Mouse (Mus musculus) MN1 (cell line): ENCODE results near the gene Mob3a.

Source experiments
- DNase-seq: peaks from one replicate; pipeline ENCODE4 v3.0.0-alpha.2; 2016; ENCODE audit warnings: low spot score

Mob3a gene

GRCm38 (mm10) chr10:80700038-80700504, 1.7 kb downstream of the Mob3a start:
- DNase-seq, result no peak

- no peak for DNase-seq
These were observed 3.2 kb downstream of the Mob3a start for GRCm38 (mm10) chr10:80698605-80699004.

DNA sequence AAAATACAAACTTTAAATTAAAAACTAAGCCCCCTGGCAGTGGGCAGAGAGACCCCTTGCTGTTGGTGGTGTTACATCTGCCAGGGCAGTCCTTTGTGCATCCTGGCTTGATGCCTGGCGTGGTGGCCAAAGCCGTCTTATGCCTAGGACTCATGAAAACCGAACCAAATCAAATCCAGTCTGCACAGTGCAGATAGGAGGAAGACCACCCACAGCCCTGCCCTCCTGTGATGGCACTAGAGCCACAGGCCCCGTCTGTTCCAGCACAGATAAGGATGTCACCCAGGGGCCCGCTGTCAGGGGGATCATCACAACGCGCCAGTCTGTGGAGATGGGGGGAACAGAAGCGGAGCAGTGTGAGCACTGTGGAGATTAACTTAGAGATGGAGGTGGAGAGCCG, 4.0 kb downstream of the Mob3a start:
- no peak for DNase-seq

- no peak for DNase-seq
These were observed 4.4 kb downstream of the Mob3a start for GRCm38 (mm10) chr10:80697393-80697787.

DNA sequence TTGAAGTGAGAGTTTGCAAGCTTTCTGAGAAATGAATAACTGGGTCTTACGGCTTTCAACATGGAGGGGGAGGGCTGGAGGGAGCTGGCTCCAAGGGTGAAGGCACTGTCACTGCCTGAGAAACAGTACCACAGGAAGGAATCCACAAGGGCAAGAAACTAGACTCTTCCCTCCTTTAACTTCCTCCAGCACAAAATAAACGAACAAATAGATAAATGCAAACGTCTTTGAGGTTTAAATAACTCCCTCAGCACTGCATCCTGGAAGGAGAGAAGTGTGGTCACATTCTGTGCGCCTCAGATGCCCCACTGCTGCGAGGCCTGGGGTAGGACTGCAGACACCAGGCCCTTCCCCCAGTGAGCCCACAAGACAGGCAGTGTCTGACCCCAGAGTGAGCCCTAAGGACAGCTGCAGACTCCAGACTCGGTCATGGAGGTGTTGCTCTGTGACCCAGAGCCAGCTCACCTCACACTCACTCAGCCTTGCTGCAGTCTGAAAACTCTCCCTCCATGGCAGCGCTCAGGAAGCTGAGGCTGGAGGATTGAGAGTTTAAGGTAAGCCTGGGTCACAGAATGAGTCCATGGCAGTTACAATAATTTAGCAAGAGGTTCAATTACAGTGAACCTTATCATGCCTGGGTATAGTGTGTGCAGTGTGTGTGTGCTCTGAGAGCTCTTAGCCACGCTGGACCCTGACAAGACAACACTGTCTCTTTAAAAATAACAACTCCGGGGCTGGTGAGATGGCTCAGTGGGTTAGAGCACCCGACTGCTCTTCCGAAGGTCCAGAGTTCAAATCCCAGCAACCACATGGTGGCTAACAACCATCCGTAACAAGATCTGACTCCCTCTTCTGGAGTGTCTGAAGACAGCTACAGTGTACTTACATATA, 5.0 kb downstream of the Mob3a start:
- no peak for DNase-seq

DNA sequence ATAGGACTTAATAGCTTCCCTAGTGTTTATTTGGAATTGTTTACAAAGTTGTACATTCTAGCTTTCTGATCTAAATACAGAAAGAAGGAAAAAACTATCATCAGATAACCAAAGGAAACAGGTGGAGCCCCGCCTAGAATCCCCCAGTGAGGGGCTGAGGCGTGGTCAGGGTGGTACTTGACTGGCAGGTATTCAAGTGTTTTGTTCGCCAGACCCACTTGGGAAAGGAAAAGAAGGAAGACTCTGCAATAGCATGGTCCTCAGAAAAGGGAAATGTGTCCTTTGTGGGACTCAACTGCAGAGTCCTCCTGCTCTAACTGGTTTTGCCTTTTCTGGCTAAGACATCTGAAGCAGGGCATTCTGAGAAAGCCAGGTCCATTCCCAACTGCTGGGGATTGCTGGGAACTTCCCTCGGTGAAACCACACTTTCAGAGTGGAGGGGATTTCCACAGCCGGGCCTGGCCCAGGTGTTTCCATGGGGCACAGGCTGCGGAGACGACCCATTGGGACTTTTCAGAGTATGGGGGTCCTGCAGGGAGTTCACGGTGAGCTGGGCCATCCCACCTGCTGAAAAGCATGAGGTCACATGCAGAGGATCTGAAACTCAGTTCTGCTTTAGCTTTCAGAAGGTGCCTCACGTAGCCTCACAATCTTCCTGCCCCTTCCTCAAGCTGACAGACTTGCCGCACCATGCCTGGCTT, 5.8 kb downstream of the Mob3a start:
- no peak for DNase-seq

- DNase-seq, result no peak
These were observed 6.6 kb downstream of the Mob3a start for GRCm38 (mm10) chr10:80695186-80695585.

DNA sequence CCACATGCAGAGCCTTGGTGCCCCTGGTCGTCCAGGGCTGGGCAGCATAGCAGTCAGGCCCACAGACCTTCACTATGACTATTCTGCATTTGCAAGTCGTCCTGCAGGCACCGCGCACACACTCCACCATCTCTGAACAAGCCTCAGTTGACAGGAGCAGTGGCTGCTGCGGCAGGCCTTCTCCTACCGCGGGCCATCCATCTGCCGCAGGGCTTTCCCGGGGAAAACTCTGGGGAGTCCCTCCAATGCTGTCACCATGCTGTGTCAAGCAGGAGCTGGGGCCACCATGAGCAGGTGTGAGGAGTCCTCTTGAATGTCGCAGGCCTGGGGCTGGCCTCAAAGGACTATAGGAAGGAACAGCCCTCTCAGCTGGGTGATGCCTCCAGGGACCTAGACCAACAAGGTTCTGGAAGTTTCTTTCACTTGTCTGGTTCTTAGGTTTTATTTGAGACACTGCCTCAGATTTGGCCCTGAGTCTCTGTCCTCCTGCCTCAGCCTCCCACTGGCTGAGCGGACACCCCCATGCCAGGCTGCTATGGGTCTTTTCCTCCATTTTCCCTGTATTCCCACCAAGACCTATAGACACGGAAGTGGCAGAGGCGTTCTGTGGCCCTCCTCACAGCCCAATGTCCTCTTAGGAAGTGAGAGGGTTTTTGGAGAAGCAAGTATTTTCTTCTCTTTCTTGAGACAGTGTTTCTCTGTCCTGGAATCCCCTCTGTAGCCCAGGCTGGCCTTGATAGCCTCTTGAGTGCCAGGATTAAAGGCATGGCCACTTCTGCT, 7.4 kb downstream of the Mob3a start:
- no peak for DNase-seq

DNA sequence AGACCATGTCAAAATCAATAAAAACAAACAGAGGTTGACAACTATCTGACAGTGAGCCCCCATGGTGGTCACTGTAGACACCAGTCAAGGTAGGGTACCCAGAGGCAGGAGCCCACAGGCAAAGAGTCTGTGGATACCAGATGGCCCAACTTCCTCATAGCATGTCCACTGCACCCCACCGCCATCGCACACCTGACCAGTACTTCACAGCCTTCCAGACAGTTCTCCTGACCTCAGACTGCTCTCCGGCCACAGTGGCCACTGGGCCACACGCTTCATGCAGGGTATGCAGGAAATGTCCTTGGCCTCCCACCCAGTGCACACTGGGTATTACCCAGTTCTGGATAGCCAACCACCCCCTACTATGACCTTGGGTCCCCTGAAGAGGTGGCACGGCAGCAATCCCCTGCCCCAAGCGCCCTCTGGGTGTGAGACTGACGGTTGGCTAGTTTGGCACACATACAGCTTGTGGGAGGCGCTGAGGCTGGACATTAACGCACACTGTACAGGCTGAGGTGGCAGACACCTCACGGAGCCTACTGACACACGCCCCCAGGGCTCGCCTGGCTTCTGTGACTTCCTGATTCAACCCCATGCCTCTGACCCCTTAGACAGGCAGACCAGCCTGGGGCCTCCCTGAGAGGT, 8.3 kb downstream of the Mob3a start:
- DNase-seq, result no peak

DNA sequence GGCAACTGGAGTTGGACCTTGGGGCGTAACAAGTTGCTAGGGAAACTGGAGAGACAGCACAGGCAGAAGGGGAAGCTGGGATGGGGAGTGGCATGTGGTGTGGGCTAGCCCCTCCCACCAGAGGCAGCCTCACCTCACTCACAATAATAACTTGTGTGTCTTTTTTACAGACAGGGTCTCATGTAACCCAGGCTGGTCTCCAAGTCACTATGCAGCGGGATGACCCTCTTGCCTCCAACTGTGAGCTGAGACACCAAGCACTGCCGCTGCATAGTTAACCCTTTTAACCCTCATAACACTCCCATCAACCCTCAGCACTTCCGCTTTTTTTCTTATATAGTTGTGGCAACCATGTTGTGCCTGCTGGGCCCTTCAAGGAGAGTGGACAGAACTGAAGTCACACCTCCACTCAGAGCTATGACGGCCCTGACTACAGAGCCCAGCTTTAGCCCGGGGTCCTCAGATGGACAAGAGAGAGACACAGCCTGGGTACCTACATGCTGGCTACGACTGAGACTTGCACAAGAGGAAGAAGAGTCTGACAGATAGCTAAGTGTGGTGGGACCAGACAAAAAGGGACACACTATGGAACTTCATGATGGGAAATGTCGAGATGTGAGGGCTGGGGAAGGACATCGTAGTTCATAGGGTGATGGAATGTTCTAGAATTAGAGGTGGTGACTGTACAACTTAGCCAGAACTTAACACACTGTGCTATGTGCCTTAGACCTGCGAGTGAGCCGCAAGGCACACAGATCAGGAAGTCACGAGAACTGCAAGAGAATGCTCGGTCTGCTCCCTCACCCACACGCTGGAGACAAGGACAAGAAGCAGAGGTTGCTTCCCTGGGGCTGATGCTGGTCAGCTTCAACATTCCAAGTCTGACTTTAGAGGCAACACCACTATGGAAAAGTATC, 9.3 kb downstream of the Mob3a start:
- DNase-seq, result no peak

DNA sequence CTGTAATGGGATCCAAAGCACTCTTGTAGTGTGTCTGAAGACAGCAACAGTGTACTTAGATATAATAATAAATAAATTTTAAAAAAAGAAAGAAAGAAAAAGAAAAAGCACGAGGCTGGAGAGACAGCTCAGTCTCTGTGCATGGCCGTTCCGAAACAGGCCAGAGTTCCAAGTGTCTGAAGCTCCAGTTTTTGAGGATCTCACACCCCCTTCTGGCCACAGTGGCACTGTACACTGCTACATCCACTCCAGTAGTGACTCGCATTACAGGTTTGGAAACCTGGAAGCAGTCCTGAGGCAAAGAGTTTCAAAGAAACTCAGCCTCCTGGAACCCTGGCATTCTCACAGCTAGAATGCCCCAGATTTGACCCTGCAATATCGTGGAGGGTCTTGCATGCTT, 13.9 kb downstream of the Mob3a start:
- peak; percentile 74 for DNase-seq

GRCm38 (mm10) chr10:80686617-80687016, 15.2 kb downstream of the Mob3a start:
- no peak for DNase-seq

GRCm38 (mm10) chr10:80684984-80685383, 16.8 kb downstream of the Mob3a start:
- no peak for DNase-seq

- peak; percentile 77 for DNase-seq
These were observed 17.6 kb downstream of the Mob3a start for GRCm38 (mm10) chr10:80684214-80684613.

GRCm38 (mm10) chr10:80683647-80684046, 18.1 kb downstream of the Mob3a start:
- no peak for DNase-seq

- no peak for DNase-seq
These were observed 19.8 kb downstream of the Mob3a start for GRCm38 (mm10) chr10:80682003-80682402.

DNA sequence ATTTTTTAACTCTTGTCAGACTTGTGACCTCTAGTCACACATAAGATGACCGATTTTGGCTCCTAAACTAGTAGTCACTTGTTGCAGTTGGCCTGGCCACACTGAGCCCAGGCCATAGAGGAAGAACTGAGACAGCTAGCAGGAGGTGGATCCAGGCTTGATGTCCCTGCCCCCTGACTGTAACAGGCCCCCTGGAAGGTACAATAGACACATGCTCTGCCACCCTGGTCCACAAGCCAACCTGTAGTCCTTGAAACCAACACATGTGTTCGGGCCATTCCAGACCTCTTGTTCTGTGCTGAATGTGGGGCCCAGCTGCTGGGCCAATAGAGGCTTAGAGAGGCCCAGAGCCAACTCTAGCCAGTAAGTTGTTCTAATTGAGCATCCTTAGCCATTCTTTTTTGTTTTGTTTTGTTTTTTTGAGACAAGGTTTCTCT, 21.5 kb downstream of the Mob3a start:
- no peak for DNase-seq

DNA sequence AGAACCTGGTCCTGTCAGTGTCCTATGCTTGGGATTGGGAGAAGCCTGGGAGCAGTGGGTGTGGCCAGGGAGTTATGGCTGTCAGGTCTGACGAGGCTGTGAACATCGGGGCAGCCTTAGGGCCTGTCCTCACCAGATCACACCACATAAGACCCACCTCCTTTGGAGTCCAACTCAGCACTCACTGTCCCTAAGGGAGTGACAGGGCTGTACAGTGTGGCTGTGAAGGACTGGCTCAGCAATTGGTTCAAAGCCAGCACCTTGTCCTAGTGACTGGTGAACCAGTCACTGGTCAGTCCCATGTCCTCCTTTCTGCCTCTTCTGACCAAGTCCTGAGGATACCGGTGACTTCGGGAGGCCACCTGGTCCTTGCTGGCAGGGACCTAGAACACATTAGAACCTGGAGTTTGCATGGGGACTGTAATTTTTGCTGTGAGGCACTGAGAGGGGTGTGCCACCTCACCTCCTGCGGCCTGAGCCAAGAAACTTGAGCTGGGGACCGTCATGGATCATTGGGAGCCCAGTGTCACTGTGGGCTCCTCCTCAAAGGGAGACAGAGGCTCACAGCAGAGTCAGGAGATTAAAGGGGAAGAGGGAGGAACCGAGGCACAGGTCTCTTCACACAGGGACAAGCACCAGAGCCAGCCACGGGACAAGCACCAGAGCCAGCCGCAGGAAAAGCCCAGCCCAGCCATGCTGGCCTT, 22.1 kb downstream of the Mob3a start:
- peak; percentile 72 for DNase-seq

- DNase-seq, result peak; percentile 67
These were observed 23.0 kb downstream of the Mob3a start for GRCm38 (mm10) chr10:80678601-80679377.
